Mouse (Mus musculus) lung, embryonic 14.5 days (tissue): ENCODE data around the gene Gm20931. TPM values are rescaled to one million over a fixed set of nuclear protein-coding genes. Genes with fewer than 3 reads are reported as not detected.
"Not testable (repeated sequence)": the region's sequence is repeated elsewhere in the genome, so short reads cannot be mapped to it uniquely, and the experiment has no call there.

Source experiments
- ATAC-seq: fragments of 200-750 bp; cut with Nextera tagmentation; 2 replicates; pipeline ENCODE4 v1.8.0; 2017; ENCODE audit warnings: mild to moderate bottlenecking, moderate TSS enrichment, moderate library complexity; ENCODE audit not compliant: insufficient read depth
- DNase-seq: peaks from one replicate; pipeline ENCODE4 v3.0.0-alpha.2; 2015
- H3K27ac ChIP-seq: fragments of 300-500 bp; sonication (generic); 2 replicates; pipeline ENCODE4 v1.5.1; 2014; ENCODE audit warnings: low read depth, mild to moderate bottlenecking, moderate library complexity
- H3K27me3 ChIP-seq: fragments of 300-500 bp; sonication (generic); 2 replicates; pipeline ENCODE4 v1.6.1; 2014; ENCODE audit warnings: low read length, control low read depth; ENCODE audit not compliant: insufficient read depth
- H3K36me3 ChIP-seq: fragments of 300-500 bp; sonication (generic); 2 replicates; pipeline ENCODE4 v1.6.1; 2014; ENCODE audit warnings: control low read depth; ENCODE audit not compliant: insufficient read depth
- H3K4me1 ChIP-seq: fragments of 300-500 bp; sonication (generic); 2 replicates; pipeline ENCODE4 v1.6.1; 2014; ENCODE audit warnings: antibody characterized with exemption, control low read depth; ENCODE audit not compliant: insufficient read depth
- H3K4me2 ChIP-seq: fragments of 300-500 bp; sonication (generic); 2 replicates; pipeline ENCODE4 v1.6.1; 2014; ENCODE audit warnings: mild to moderate bottlenecking
- H3K4me3 ChIP-seq: fragments of 300-500 bp; sonication (generic); 2 replicates; pipeline ENCODE4 v1.5.1; 2014; ENCODE audit warnings: low read depth, low read length
- H3K9ac ChIP-seq: fragments of 300-500 bp; sonication (generic); 2 replicates; pipeline ENCODE4 v1.6.1; 2014
- H3K9me3 ChIP-seq: fragments of 300-500 bp; sonication (generic); 2 replicates; pipeline ENCODE4 v1.6.1; 2016; ENCODE audit warnings: low read depth, low read length, control low read depth
- WGBS: fragments of 180-500 bp; shearing (Covaris S2); extraction: QIAGEN DNeasy Blood & Tissue Kit; methylation state at CpG from one replicate; pipeline ENCODE4 v1.1.7; 2014; 5-methylcytosine and 5-hydroxymethylcytosine counted together
- polyA plus RNA-seq: library from polyadenylated mRNA; unstranded; fragments of >200 nt; fragmentation: Nextera tagmentation; extraction: Ambion mirVana; gene quantifications from 2 replicates; pipeline ENCODE4 v1.2.1, GENCODE M21; 2014

The Gm20931 gene
- not detected in 2 replicates for polyA plus RNA-seq

- not testable (repeated sequence) for H3K9me3 ChIP-seq, DNase-seq, H3K4me3 ChIP-seq, ATAC-seq, H3K27ac ChIP-seq, H3K4me2 ChIP-seq, H3K9ac ChIP-seq, H3K36me3 ChIP-seq, H3K27me3 ChIP-seq, H3K4me1 ChIP-seq
- no CpG with 5 or more reads among the region's 6 CpGs for WGBS
These were observed at the start of gene Gm20931 for GRCm38 (mm10) chrY:55213420-55213819. Gm20931 (plus strand) TSS chrY:55213720.
